Mouse (Mus musculus): ENCODE data around the gene Wdr12. TPM values are rescaled to one million over a fixed set of nuclear protein-coding genes. Genes with fewer than 3 reads are reported as not detected.
"Not testable (repeated sequence)": the region's sequence is repeated elsewhere in the genome, so short reads cannot be mapped to it uniquely, and the experiment has no call there.

Gene Wdr12
- polyA plus RNA-seq (2015; fragmentation: Nextera tagmentation; extraction: Ambion mirVana), result 48.6 and 53.2 TPM in 2 replicates

- Histone ChIP-seq H3K27ac (replicated peaks) (peak within 1 kb of the TSS; percentile 99), H3K27me3 (no peaks in the 10 kb centered on the region), H3K4me2 (replicated peaks) (peak within 1 kb of the TSS; percentile 82), H3K9me3 (no peaks in the 10 kb centered on the region), H3K9ac (replicated peaks) (peak within 1 kb of the TSS; percentile 97), H3K36me3 (peaks cover 8% of the 10 kb centered on the region), H3K4me1 (peaks cover 22% of the 10 kb centered on the region), H3K4me3 (peak within 1 kb of the TSS; percentile 95)
- peak; percentile 98 for ATAC-seq (replicated peaks)
- WGBS, result under 1% methylated on average over 71 of the region's 71 CpGs
These were observed at the start of gene Wdr12, which contains the start of gene Carf for GRCm38 (mm10) chr1:60098024-60098781. TSS of gene Wdr12 (minus strand) at chr1:60098645. TSS of gene Carf (plus strand) at chr1:60098247.

DNA sequence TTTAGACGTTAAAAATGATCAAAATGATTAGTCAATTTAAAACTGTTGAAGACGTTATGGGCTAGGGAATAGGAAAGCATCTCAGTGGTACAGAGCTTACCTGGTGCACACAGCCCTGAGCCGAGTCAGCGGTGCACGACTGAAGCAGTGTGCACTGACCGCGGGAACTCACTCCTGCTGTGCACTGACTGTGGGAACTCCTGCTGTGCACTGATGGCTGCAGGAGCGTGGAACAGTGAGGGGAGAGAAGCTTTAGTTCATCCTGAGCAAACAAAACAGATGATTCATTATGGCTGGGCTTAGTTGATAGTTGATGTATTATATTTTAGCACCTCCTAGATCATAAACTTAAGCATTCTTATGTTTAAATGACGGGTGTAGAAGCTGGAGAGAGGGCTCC, 38.9 kb upstream of the Wdr12 start:
- H3K9ac ChIP-seq (replicated peaks), result no peak overlapping the region
- H3K36me3 ChIP-seq, result peaks cover 4% of the 10 kb centered on the region; the same call in 1 of the 2 replicates
- no peak overlapping the region for H3K27ac ChIP-seq (replicated peaks)
- 39% methylated on average over 9 of the region's 9 CpGs for WGBS
- no peaks in the 10 kb centered on the region for H3K9me3 ChIP-seq
- no peaks in the 10 kb centered on the region for H3K4me1 ChIP-seq
- no peak overlapping the region for H3K4me3 ChIP-seq
- no peaks in the 10 kb centered on the region for H3K27me3 ChIP-seq
- no peak for ATAC-seq (replicated peaks)
- H3K4me2 ChIP-seq (replicated peaks), result no peak overlapping the region

GRCm38 (mm10) chr1:60117721-60118455, 19.4 kb upstream of the Wdr12 start:
- H3K4me2 ChIP-seq (replicated peaks), result no peak overlapping the region
- H3K36me3 ChIP-seq, result peaks cover 14% of the 10 kb centered on the region
- no peak overlapping the region for H3K4me3 ChIP-seq
- no peak overlapping the region for H3K27ac ChIP-seq (replicated peaks)
- ATAC-seq (replicated peaks), result no peak
- H3K27me3 ChIP-seq, result no peaks in the 10 kb centered on the region
- 0 out of 2 replicates have a peak, but pooled peaks cover 3% of the 10 kb centered on the region for H3K9me3 ChIP-seq
- H3K9ac ChIP-seq (replicated peaks), result no peak overlapping the region
- WGBS, result 85% methylated on average over 7 of the region's 7 CpGs
- no peaks in the 10 kb centered on the region for H3K4me1 ChIP-seq

DNA sequence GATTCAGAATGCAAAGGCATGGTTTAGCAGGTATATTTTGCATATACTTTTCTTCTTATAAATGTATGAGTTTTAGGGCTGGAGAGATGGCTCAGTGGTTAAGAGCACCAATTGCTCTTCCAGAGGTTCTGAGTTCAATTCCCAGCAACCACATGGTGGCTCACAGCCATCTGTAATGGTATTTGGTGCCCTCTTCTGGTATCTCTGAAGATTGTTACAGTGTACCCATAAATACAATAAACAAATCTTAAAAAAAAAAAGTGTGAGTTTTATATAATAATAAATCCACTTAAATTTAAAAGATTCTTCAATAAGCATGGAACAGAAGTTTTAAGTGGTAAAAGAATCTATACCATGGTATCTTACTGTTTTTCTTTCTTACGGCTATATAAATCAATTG, 6.1 kb upstream of the Wdr12 start:
- Histone ChIP-seq H3K27me3 (no peaks in the 10 kb centered on the region), H3K4me2 (replicated peaks) (no peak overlapping the region), H3K27ac (replicated peaks) (no peak overlapping the region), H3K9ac (replicated peaks) (no peak overlapping the region), H3K9me3 (no peaks in the 10 kb centered on the region), H3K36me3 (peaks cover 12% of the 10 kb centered on the region; the same call in 1 of the 2 replicates), H3K4me3 (no peak overlapping the region), H3K4me1 (no peaks in the 10 kb centered on the region)
- no peak for ATAC-seq (replicated peaks)
- WGBS, result 100% methylated on average over 1 of the region's 1 CpGs

DNA sequence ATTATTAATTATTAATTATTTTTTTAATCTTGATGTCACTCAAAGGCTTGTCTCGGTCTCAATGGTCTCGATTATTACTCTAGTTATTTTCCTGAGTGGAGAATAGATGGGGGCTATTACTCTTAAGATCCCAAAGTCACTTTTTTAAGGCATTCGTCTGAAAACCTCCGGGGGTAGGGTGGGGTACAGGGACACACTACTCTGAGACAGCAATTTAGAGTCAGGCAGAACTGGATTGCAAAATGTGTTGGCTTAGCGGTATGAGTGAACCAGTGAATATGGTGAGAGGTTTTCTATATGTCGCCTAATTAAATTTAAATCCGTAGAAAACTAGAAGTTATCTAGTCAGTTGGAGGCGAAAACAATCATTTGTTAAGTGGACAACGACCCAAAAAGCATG, 394 bp upstream of the Wdr12 start:
- Histone ChIP-seq H3K9ac (replicated peaks) (peak overlapping the region; percentile 97), H3K4me3 (peak overlapping the region; percentile 95), H3K27me3 (no peaks in the 10 kb centered on the region), H3K36me3 (peaks cover 5% of the 10 kb centered on the region), H3K27ac (replicated peaks) (peak overlapping the region; percentile 99), H3K4me2 (replicated peaks) (peak overlapping the region; percentile 50), H3K9me3 (no peaks in the 10 kb centered on the region), H3K4me1 (peaks cover 22% of the 10 kb centered on the region)
- 10% methylated on average over 9 of the region's 9 CpGs for WGBS
- ATAC-seq (replicated peaks), result no peak

DNA sequence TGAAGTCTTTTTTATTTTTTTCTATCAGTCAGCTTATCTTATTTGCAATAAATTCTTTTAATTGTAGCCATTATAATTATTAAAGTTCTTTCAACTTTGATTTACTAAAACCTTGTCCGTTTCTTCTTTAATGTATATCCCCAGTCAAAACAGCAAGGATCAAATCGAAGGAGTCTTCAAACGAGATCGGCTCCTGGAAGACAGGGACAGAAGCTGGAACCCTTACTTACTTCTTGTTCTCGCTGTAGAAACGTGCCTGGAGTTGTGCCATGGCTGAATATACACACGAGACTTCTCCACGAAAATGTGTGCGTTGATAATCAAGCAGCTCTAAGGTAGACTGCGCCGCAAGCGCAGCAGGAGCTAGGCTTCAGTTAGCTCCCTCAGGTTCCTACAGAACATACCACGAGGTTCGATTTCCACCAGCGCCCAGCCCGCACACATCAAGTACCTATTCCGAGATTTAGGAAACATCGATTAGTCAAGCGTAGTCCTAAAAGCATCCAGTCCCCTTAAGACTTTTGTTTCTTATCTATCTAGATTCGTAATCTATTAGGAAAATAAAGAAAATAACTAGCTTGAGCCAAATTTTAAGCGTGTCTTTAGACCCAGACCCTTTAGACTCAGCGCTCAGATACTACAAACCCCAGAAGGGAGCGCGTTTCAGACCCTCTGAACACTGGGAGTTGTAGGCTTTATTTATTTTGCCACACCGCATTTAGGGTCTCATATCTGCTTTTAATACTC, 995 bp downstream of the Wdr12 start:
- H3K4me2 ChIP-seq (replicated peaks), result peak overlapping the region; percentile 82
- peak overlapping the region; percentile 97 for H3K9ac ChIP-seq (replicated peaks)
- ATAC-seq (replicated peaks), result peak; percentile 93
- no peaks in the 10 kb centered on the region for H3K9me3 ChIP-seq
- under 1% methylated on average over 25 of the region's 25 CpGs for WGBS
- no peaks in the 10 kb centered on the region for H3K27me3 ChIP-seq
- peak overlapping the region; percentile 95 for H3K4me3 ChIP-seq
- H3K4me1 ChIP-seq, result peaks cover 22% of the 10 kb centered on the region
- peaks cover 15% of the 10 kb centered on the region for H3K36me3 ChIP-seq
- H3K27ac ChIP-seq (replicated peaks), result peak overlapping the region; percentile 99

DNA sequence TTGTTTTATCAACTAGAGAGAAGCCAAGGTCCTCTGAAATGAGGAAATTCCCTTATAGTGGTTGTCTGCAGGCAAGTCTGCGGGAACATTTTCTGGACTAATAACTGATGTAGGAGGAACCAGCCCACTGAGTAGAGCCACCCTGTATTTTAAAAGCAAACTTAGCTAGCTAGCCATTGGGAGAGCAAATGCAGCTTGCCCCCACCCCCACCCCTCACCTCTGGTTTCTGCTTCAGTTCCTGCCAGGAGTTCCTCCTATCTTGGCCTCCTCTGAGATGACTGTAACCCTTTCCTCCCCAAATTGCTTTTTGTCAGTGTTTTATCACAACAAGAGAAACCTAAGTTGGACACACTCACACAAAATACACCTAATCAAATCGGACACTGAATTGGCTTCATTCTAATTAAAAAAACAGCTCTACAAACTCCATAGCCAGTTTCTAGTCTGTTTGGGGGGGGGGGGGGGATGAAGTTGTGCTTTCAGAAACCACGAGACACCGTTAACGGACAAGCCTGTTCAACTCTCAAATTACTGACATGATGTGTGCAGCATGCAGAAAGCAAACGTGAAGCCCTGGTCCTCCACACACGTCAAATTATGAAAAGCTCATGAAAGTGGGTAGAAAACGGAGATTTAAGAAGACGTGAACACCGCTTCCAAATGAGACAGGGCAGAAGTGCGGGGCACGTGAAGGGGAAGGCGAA, 1.7 kb downstream of the Wdr12 start:
- Histone ChIP-seq H3K27ac (replicated peaks) (no peak overlapping the region), H3K9ac (replicated peaks) (peak overlapping the region; percentile 97), H3K27me3 (no peaks in the 10 kb centered on the region), H3K9me3 (no peaks in the 10 kb centered on the region), H3K4me2 (replicated peaks) (peak overlapping the region; percentile 82), H3K4me3 (peak overlapping the region; percentile 95), H3K36me3 (peaks cover 21% of the 10 kb centered on the region), H3K4me1 (peaks cover 22% of the 10 kb centered on the region)
- ATAC-seq (replicated peaks), result no peak
- WGBS, result 10% methylated on average over 13 of the region's 13 CpGs

DNA sequence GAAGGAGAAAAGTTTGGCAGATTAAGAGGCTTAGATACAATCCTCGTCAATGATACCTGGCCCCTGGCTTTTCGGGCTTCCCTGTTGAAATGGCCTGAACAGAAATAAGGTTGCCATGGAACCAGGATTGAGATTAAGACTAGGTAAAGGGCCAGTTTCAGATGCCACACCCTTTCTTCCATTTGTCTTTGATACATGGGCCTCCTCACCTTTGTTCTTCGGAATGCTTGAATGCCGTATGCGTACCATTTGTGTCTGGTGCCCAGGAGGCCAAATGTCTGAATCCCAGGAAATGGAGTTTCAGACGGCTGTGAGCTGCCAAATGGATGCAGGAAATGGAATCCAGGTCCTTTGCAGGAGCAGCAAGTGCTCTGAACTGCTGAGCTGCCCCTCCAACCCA, 22.0 kb downstream of the Wdr12 start:
- Histone ChIP-seq H3K4me3 (no peak overlapping the region), H3K36me3 (peaks cover 32% of the 10 kb centered on the region), H3K27ac (replicated peaks) (no peak overlapping the region), H3K4me1 (no peaks in the 10 kb centered on the region), H3K9ac (replicated peaks) (no peak overlapping the region), H3K4me2 (replicated peaks) (no peak overlapping the region), H3K9me3 (no peaks in the 10 kb centered on the region), H3K27me3 (no peaks in the 10 kb centered on the region)
- no peak for ATAC-seq (replicated peaks)
- 88% methylated on average over 6 of the region's 6 CpGs for WGBS

GRCm38 (mm10) chr1:60075590-60075989, 22.9 kb downstream of the Wdr12 start:
- Histone ChIP-seq H3K4me1 (no peaks in the 10 kb centered on the region), H3K27me3 (no peaks in the 10 kb centered on the region), H3K4me2 (replicated peaks) (no peak overlapping the region), H3K9me3 (no peaks in the 10 kb centered on the region), H3K4me3 (no peak overlapping the region), H3K27ac (replicated peaks) (no peak overlapping the region), H3K9ac (replicated peaks) (no peak overlapping the region), H3K36me3 (peaks cover 28% of the 10 kb centered on the region)
- no peak for ATAC-seq (replicated peaks)
- 84% methylated on average over 3 of the region's 3 CpGs for WGBS

- no peak overlapping the region for H3K4me2 ChIP-seq (replicated peaks)
- peaks cover 24% of the 10 kb centered on the region for H3K36me3 ChIP-seq
- H3K27me3 ChIP-seq, result no peaks in the 10 kb centered on the region
- H3K9me3 ChIP-seq, result no peaks in the 10 kb centered on the region
- no peak overlapping the region for H3K4me3 ChIP-seq
- WGBS, result 81% methylated on average over 2 of the region's 2 CpGs
- H3K27ac ChIP-seq (replicated peaks), result no peak overlapping the region
- no peaks in the 10 kb centered on the region for H3K4me1 ChIP-seq
- ATAC-seq (replicated peaks), result no peak
- no peak overlapping the region for H3K9ac ChIP-seq (replicated peaks)
These were observed 23.5 kb downstream of the Wdr12 start for GRCm38 (mm10) chr1:60074935-60075334.

DNA sequence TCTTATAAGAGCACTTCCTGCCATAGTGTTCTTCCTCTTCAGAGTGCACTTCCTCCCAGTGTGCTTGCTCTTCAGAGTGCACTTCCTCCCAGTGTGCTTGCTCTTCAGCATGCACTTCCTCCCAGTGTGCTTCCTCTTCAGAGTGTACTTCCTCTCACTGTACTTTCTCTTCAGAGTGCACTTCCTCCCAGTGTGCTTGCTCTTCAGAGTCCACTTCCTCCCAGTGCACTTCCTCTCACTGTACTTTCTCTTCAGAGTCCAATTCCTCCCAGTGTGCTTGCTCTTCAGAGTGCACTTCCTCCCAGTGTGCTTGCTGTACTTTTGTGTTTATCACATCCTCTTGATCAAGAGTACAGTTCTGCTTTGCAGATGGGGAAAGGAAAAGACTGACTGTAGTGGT, 27.7 kb downstream of the Wdr12 start:
- H3K4me1 ChIP-seq; H3K9me3 ChIP-seq; H3K9ac ChIP-seq (replicated peaks); H3K4me3 ChIP-seq; H3K27ac ChIP-seq (replicated peaks); ATAC-seq (replicated peaks); H3K27me3 ChIP-seq; H3K4me2 ChIP-seq (replicated peaks); H3K36me3 ChIP-seq: not testable (repeated sequence)
